Mouse (Mus musculus): ENCODE results near the gene Nanos3.

DNA sequence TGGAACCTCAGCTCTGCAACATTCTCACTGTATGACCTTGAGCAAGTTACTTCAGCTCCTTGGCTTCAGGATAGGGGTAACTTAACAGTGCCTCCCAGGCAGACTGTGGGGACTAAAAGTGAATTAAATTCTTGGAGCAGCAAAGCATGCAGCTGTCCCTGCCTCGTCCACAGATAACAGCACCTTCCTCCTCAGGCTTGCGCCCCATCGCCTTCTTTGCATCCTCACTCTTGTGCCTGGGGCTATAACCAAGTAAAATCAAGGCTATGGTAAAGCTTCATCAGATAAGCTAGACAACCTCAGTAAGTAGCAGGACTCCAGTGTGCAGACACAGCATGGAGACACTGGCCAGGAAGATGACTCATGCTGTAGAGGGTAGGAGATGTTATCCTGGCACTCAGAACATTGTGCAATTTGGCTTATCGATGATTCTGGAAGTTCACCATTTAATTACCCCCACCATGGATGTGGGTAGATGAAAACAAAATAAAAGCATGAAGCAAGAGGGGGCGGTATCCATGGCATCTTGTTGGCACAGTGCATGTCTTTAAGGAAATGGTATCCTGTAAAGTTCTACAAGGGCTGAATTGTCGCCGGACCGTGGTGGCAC lies 40.3 kb downstream of the Nanos3 start:
- no peak for TF ChIP-seq CTCF (conservative IDR thresholded peaks at IDR 0.05; ENCODE audit: low read length)
- TF ChIP-seq NANOG (IDR thresholded peaks at IDR 0.05; ENCODE audit: borderline replicate concordance, low read length): no peak

All from E14TG2a.4 (cell line).